10 mouse cellular contexts compared by ENCODE assay signal in genomic region chr13:80519792-80520191, GRCm38 (mm10).
DNase-seq lines count a peak whose midpoint lies in the region; ATAC-seq and TF ChIP-seq lines count a peak whose summit lies in the region.
"Had no signal": no experiment of that assay in that cellular context is flagged by ENCODE, and none has a peak within 500 bp of the region (broad histone marks: within the 10 kb centered on the region; RNA-seq: fewer than 3 reads in every experiment).

No protein-coding gene starts in this region.

- 42% methylated on average over 4 of the region's 4 CpGs for WGBS in lung, adult 2 months

- peak; percentile 4 to 6 for DNase-seq in heart, adult 18-20 months
- no peak for DNase-seq in heart, adult 11 months
- DNase-seq in lung, postnatal 14 days, result peak; percentile 2
- DNase-seq in lung, adult 2 months, result no peak
- DNase-seq in 416B (ENCODE audit: low read depth), result peak; percentile 4
- peak; percentile 66 for DNase-seq in adrenal gland, postnatal 14 days
- no peak for DNase-seq in thymus, postnatal 10 days (ENCODE audit: low spot score in 2 of 2)
- DNase-seq: kidney, postnatal 25 days; liver had no signal

- H3K4me3 ChIP-seq in lung, adult 2 months (replicated peaks; ENCODE audit: extremely low read depth, low read depth, low read length), result no peak overlapping the region

- no peak for ATAC-seq in inflammation-experienced regulatory T-cells, adult 6 months

- TF ChIP-seq CTCF in lung, adult 2 months (IDR thresholded peaks at IDR 0.05; ENCODE audit: insufficient read depth, low read length), result no peak

- no peaks in the 10 kb centered on the region for H3K4me1 ChIP-seq in lung, adult 2 months (ENCODE audit: control insufficient read depth, insufficient read depth, low read length)

- no peak for TF ChIP-seq POLR2A in lung, adult 2 months (IDR thresholded peaks at IDR 0.05; ENCODE audit: borderline replicate concordance, extremely low read depth, low read depth, low read length)

Comparison
In these comparisons a context has a peak if more than half of its experiments do, and no peak if none do; other contexts are left out.
1. DNase-seq: peak in heart, adult 18-20 months (2 of 2), lung, postnatal 14 days (single experiment), 416B (single experiment) and adrenal gland, postnatal 14 days (single experiment); none in heart, adult 11 months (single experiment), lung, adult 2 months (single experiment) and thymus, postnatal 10 days (0 of 2).